Mouse (Mus musculus) G1E (cell line): Measurements from ENCODE around the gene Prnp. TPM values are rescaled to one million over a fixed set of nuclear protein-coding genes. Genes with fewer than 3 reads are reported as not detected.

ENCODE experiments used
- ATAC-seq: 2 replicates; pipeline ENCODE4 v1.8.0; 2016; ENCODE audit warnings: mild to moderate bottlenecking; ENCODE audit not compliant: insufficient number of reproducible peaks, poor library complexity, low FRiP score, severe bottlenecking; ENCODE audit errors: extremely low read depth
- DNase-seq: peaks from one replicate; pipeline ENCODE4 v3.0.0; 2012; ENCODE audit warnings: low spot score
- H3K27me3 ChIP-seq: 2 replicates; pipeline ENCODE4 v1.6.1; 2012; ENCODE audit warnings: mild to moderate bottlenecking, low read length, inconsistent platforms; ENCODE audit not compliant: insufficient read depth
- H3K36me3 ChIP-seq: replicated peaks from 2 replicates; pipeline ENCODE3; 2012; ENCODE audit warnings: mild to moderate bottlenecking, inconsistent platforms
- H3K4me1 ChIP-seq: 2 replicates; pipeline ENCODE4 v1.6.1; 2012; ENCODE audit warnings: low read depth, low read length, inconsistent platforms, mixed read lengths; ENCODE audit not compliant: insufficient read depth
- H3K4me3 ChIP-seq: 2 replicates; pipeline ENCODE4 v1.5.1; 2012; ENCODE audit warnings: low read depth, mild to moderate bottlenecking, inconsistent platforms, low read length, moderate library complexity, mixed read lengths
- H3K9me3 ChIP-seq: replicated peaks from 2 replicates; pipeline ENCODE4 v1.6.1; 2012; ENCODE audit warnings: inconsistent platforms
- CTCF ChIP-seq: IDR thresholded peaks from 2 replicates; pipeline ENCODE4 v1.5.1; 2012; ENCODE audit warnings: low read depth, low read length, inconsistent platforms, mixed read lengths
- GATA1 ChIP-seq: IDR thresholded peaks from 2 replicates; pipeline ENCODE4 v1.6.1; 2012; ENCODE audit warnings: borderline replicate concordance, low read length, inconsistent platforms, mixed read lengths
- GATA2 ChIP-seq: IDR thresholded peaks from 2 replicates; pipeline ENCODE4 v1.6.1; 2012; ENCODE audit warnings: low read depth, low read length, inconsistent platforms, borderline replicate concordance
- POLR2AphosphoS5 ChIP-seq: IDR thresholded peaks from 2 replicates; pipeline ENCODE4 v1.6.1; 2012; ENCODE audit warnings: low read depth, low read length, inconsistent platforms; ENCODE audit not compliant: insufficient replicate concordance
- TAL1 ChIP-seq: conservative IDR thresholded peaks from 2 replicates; pipeline ENCODE4 v1.6.1; 2012; ENCODE audit warnings: low read depth, low read length, inconsistent platforms, mixed read lengths
- polyA plus RNA-seq: library from polyadenylated mRNA; stranded (reverse); fragments of >175 nt; gene quantifications from 2 replicates; pipeline ENCODE4 v1.2.3, GENCODE M21; 2012
- total RNA-seq, 2 experiments: library from RNA; stranded (forward) in 1 of 2; stranded (reverse) in 1 of 2; fragments of 200-1000 nt in 1 of 2; fragments of >200 nt in 1 of 2; fragmentation: Nextera tagmentation in 1 of 2; gene quantifications; 2 replicates each; pipeline ENCODE4 v1.2.3; 2014 to 2017

Gene Prnp
- 350 and 399 TPM in 2 replicates for total RNA-seq (2014; fragmentation: Nextera tagmentation)
- 977 and 998 TPM in 2 replicates for total RNA-seq (2017)
- 153 and 174 TPM in 2 replicates for polyA plus RNA-seq

- Histone ChIP-seq H3K9me3 (no peaks in the 10 kb centered on the region), H3K4me1 (peaks cover 72% of the 10 kb centered on the region), H3K36me3 (peaks cover 22% of the 10 kb centered on the region), H3K27me3 (no peaks in the 10 kb centered on the region), H3K4me3 (peak within 1 kb of the TSS; percentile 98)
- ATAC-seq: peak; percentile 42
- TF ChIP-seq CTCF: no peak
- TF ChIP-seq GATA2: no peak
- no peak for TF ChIP-seq POLR2AphosphoS5
- TF ChIP-seq GATA1: no peak
- TF ChIP-seq TAL1: no peak
- DNase-seq: peak; percentile 88
Observed at GRCm38 (mm10) chr2:131909683-131910572, at the start of gene Prnp, which contains the start of gene Prn. Gene Prnp (plus strand): TSS chr2:131909928. Gene Prn (plus strand): TSS chr2:131909957.

- H3K9me3 ChIP-seq: no peaks in the 10 kb centered on the region
- peaks cover 90% of the 10 kb centered on the region for H3K4me1 ChIP-seq
- ATAC-seq (no peak), DNase-seq (no peak)
- TF ChIP-seq CTCF (no peak), POLR2AphosphoS5 (no peak), GATA1 (no peak)
- no peak overlapping the region for H3K4me3 ChIP-seq
- H3K27me3 ChIP-seq: peaks cover 2% of the 10 kb centered on the region; the same call in 1 of the 2 replicates
- peaks cover 2% of the 10 kb centered on the region for H3K36me3 ChIP-seq
Observed at GRCm38 (mm10) chr2:131862617-131863275, 47.0 kb upstream of the Prnp start.

- no peaks in the 10 kb centered on the region for H3K9me3 ChIP-seq
- DNase-seq (no peak), ATAC-seq (no peak)
- H3K4me1 ChIP-seq: peaks cover 90% of the 10 kb centered on the region
- TF ChIP-seq TAL1 (no peak), GATA1 (no peak), GATA2 (no peak), POLR2AphosphoS5 (no peak), CTCF (no peak)
- no peak overlapping the region; the same call in 1 of the 2 replicates for H3K4me3 ChIP-seq
- H3K27me3 ChIP-seq: peaks cover 2% of the 10 kb centered on the region; the same call in 1 of the 2 replicates
- H3K36me3 ChIP-seq: peaks cover under 1% of the 10 kb centered on the region
Observed at GRCm38 (mm10) chr2:131863472-131863871, 46.3 kb upstream of the Prnp start.

- TF ChIP-seq POLR2AphosphoS5: no peak
- TF ChIP-seq GATA1: no peak
- 0 out of 2 replicates have a peak, but pooled peaks have one; percentile 41 for TF ChIP-seq GATA2
- no peak for TF ChIP-seq CTCF
- TF ChIP-seq TAL1: peak; percentile 85
- ATAC-seq (peak; percentile 79), DNase-seq (peak; percentile 27)
- H3K27me3 ChIP-seq: peaks cover 2% of the 10 kb centered on the region; the same call in 1 of the 2 replicates
- H3K36me3 ChIP-seq: no peaks in the 10 kb centered on the region
- no peak overlapping the region; the same call in 1 of the 2 replicates for H3K4me3 ChIP-seq
- H3K9me3 ChIP-seq: no peaks in the 10 kb centered on the region
- peaks cover 89% of the 10 kb centered on the region for H3K4me1 ChIP-seq
Observed at GRCm38 (mm10) chr2:131864262-131864796, 45.4 kb upstream of the Prnp start.

DNA sequence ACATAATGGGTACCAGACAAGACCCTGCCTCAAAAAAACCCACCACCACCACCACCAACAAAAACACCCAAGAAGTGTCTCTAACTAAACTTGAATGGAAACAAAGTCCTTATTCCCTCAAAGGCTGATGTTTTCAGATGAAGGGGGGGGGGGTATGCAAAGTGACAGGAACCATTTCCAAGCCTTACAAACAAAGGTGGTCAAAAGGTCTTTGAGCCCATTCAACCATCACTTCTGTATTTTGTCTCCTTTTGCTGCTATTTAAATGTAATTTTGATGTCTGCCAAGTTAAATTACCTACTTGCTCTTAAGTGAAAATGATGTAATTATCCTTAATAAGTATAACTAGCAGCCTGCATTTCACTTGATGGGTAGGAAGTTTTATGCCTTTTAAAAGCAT is 43.1 kb upstream of the Prnp start:
- H3K4me3 ChIP-seq: no peak overlapping the region
- peaks cover 72% of the 10 kb centered on the region for H3K4me1 ChIP-seq
- H3K36me3 ChIP-seq: no peaks in the 10 kb centered on the region
- H3K9me3 ChIP-seq: peaks cover 3% of the 10 kb centered on the region
- no peak for ATAC-seq
- peaks cover 2% of the 10 kb centered on the region; the same call in 1 of the 2 replicates for H3K27me3 ChIP-seq
- DNase-seq: no peak
- no peak for TF ChIP-seq CTCF
- no peak for TF ChIP-seq GATA1
- TF ChIP-seq TAL1: no peak
- no peak for TF ChIP-seq GATA2
- no peak for TF ChIP-seq POLR2AphosphoS5

GRCm38 (mm10) chr2:131868983-131869382 is 40.7 kb upstream of the Prnp start:
- DNase-seq (no peak), ATAC-seq (no peak)
- no peak overlapping the region for H3K4me3 ChIP-seq
- H3K36me3 ChIP-seq: no peaks in the 10 kb centered on the region
- no peaks in the 10 kb centered on the region for H3K27me3 ChIP-seq
- peaks cover 7% of the 10 kb centered on the region for H3K9me3 ChIP-seq
- TF ChIP-seq TAL1: no peak
- no peak for TF ChIP-seq CTCF
- no peak for TF ChIP-seq POLR2AphosphoS5
- TF ChIP-seq GATA2: no peak
- no peak for TF ChIP-seq GATA1
- peaks cover 53% of the 10 kb centered on the region for H3K4me1 ChIP-seq
